Mouse (Mus musculus): ENCODE measurements around the gene Ipo9. TPM values are rescaled to one million over a fixed set of nuclear protein-coding genes. Genes with fewer than 3 reads are reported as not detected.
"Not testable (repeated sequence)": the region's sequence is repeated elsewhere in the genome, so short reads cannot be mapped to it uniquely, and the experiment has no call there.

Ipo9 gene
- polyA plus RNA-seq, 1 experiment from 2014 or later, result 70.5 TPM

DNA sequence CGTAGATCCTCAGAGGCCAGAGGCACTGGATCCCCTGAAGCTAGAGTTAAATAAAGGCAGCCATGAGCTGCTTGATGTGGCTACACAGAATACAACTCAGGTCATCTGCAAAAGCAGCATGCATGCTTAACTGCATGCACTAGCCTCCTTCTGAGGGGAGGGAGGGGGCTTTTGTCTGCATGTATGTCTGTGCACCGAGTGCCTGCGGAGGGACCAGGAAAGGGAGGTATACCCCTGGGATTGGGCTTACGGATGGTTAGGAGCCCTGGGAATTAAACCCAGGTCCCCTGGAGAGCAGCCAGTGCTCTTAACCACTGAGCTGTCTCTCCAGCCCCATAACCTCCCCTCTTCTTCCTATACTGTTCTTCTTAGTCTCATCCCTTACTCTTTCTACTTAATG lies 18.2 kb downstream of the Ipo9 start:
- 89% methylated on average over 4 of the region's 4 CpGs for WGBS
- Histone ChIP-seq H3K27ac (ENCODE audit: low read length) (no peak overlapping the region), H3K27me3 (replicated peaks; ENCODE audit: control insufficient read depth, insufficient read depth, low read length) (no peaks in the 10 kb centered on the region), H3K4me3 (ENCODE audit: low read length) (no peak overlapping the region), H3K9me3 (ENCODE audit: control insufficient read depth, low read length) (no peaks in the 10 kb centered on the region), H3K36me3 (ENCODE audit: control insufficient read depth, insufficient read depth, low read length) (peaks cover 15% of the 10 kb centered on the region; the same call in 1 of the 2 replicates), H3K4me1 (ENCODE audit: control insufficient read depth, insufficient read depth, low read length) (no peaks in the 10 kb centered on the region), H3K4me2 (ENCODE audit: low read depth, low read length) (no peak overlapping the region), H3K9ac (ENCODE audit: low read depth, low read length) (no peak overlapping the region)
- ATAC-seq, result no peak

DNA sequence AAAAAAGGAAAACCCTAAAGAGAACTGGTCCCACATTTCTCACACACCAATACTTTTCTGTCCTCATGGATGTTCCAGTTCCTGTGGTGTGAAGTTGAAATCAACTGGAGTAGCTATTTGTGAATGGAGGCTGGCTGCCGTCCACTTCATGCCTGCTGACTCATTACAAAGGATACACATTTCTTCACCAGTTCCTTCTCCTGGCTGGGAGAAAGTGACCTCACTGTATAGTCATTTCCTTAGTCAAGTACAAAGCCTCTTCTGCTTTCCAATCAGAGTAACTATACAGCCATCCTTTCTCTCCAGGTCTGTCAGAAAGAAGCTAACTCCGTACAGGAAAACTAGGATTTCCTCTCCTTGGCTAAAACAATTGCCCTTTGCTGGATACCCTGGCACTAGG lies 19.3 kb downstream of the Ipo9 start:
- H3K9ac ChIP-seq (ENCODE audit: low read depth, low read length), result no peak overlapping the region
- H3K4me1 ChIP-seq (ENCODE audit: control insufficient read depth, insufficient read depth, low read length), result no peaks in the 10 kb centered on the region
- ATAC-seq, result peak; percentile 67
- peaks cover 13% of the 10 kb centered on the region for H3K36me3 ChIP-seq (ENCODE audit: control insufficient read depth, insufficient read depth, low read length)
- no peak overlapping the region for H3K4me3 ChIP-seq (ENCODE audit: low read length)
- no peaks in the 10 kb centered on the region for H3K9me3 ChIP-seq (ENCODE audit: control insufficient read depth, low read length)
- no peaks in the 10 kb centered on the region for H3K27me3 ChIP-seq (replicated peaks; ENCODE audit: control insufficient read depth, insufficient read depth, low read length)
- H3K4me2 ChIP-seq (ENCODE audit: low read depth, low read length), result no peak overlapping the region
- no peak overlapping the region for H3K27ac ChIP-seq (ENCODE audit: low read length)
- WGBS, result 64% methylated on average over 2 of the region's 2 CpGs

DNA sequence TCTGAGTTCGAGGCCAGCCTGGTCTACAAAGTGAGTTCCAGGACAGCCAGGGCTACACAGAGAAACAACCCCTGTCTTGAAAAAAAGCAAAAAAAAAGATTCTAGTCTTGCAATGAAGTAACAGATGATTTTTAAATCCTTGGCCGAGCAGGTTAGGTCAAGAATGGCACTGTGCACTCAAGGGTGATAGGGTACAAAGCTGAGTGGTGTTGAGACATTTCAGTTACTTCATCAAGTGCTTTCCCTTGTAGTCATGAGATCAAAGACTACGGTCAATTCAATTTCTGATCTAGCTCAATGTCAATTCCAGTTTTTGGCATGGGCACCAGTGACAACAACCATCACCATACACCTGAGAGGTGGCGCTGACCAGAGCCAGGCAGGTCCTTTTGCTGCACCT lies 21.3 kb downstream of the Ipo9 start:
- no peak overlapping the region for H3K9ac ChIP-seq (ENCODE audit: low read depth, low read length)
- H3K27me3 ChIP-seq (replicated peaks; ENCODE audit: control insufficient read depth, insufficient read depth, low read length), result no peaks in the 10 kb centered on the region
- no peak overlapping the region for H3K4me3 ChIP-seq (ENCODE audit: low read length)
- no peak overlapping the region for H3K27ac ChIP-seq (ENCODE audit: low read length)
- H3K4me2 ChIP-seq (ENCODE audit: low read depth, low read length), result no peak overlapping the region
- H3K4me1 ChIP-seq (ENCODE audit: control insufficient read depth, insufficient read depth, low read length), result no peaks in the 10 kb centered on the region
- peaks cover 11% of the 10 kb centered on the region for H3K36me3 ChIP-seq (ENCODE audit: control insufficient read depth, insufficient read depth, low read length)
- WGBS, result 97% methylated on average over 4 of the region's 4 CpGs
- no peak for ATAC-seq
- no peaks in the 10 kb centered on the region for H3K9me3 ChIP-seq (ENCODE audit: control insufficient read depth, low read length)

DNA sequence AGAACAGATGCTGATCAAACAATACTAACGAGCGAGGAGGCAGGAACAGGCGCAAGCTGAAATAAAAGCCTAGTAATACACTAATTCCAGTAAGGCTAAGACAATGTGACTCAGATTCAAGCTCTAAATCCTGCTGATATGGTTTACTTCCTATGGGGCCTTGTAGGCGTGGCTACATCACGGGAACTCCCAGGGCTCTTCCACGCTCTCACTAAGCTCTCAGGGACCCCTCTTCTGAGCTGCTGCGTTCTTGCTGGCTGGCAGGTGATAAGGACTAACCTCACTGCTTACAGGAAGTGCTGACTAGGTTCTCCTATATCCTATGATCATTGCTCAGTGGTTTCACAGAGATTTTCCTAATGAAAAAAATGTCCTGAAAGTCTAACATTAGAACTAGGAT lies 24.9 kb downstream of the Ipo9 start:
- WGBS, result 76% methylated on average over 7 of the region's 7 CpGs
- H3K9ac ChIP-seq (ENCODE audit: low read depth, low read length), result no peak overlapping the region
- no peaks in the 10 kb centered on the region for H3K27me3 ChIP-seq (replicated peaks; ENCODE audit: control insufficient read depth, insufficient read depth, low read length)
- H3K9me3 ChIP-seq (ENCODE audit: control insufficient read depth, low read length), result no peaks in the 10 kb centered on the region
- peaks cover 15% of the 10 kb centered on the region for H3K36me3 ChIP-seq (ENCODE audit: control insufficient read depth, insufficient read depth, low read length)
- no peak for ATAC-seq
- H3K4me2 ChIP-seq (ENCODE audit: low read depth, low read length), result no peak overlapping the region
- H3K4me3 ChIP-seq (ENCODE audit: low read length), result no peak overlapping the region
- H3K4me1 ChIP-seq (ENCODE audit: control insufficient read depth, insufficient read depth, low read length), result no peaks in the 10 kb centered on the region
- no peak overlapping the region for H3K27ac ChIP-seq (ENCODE audit: low read length)

DNA sequence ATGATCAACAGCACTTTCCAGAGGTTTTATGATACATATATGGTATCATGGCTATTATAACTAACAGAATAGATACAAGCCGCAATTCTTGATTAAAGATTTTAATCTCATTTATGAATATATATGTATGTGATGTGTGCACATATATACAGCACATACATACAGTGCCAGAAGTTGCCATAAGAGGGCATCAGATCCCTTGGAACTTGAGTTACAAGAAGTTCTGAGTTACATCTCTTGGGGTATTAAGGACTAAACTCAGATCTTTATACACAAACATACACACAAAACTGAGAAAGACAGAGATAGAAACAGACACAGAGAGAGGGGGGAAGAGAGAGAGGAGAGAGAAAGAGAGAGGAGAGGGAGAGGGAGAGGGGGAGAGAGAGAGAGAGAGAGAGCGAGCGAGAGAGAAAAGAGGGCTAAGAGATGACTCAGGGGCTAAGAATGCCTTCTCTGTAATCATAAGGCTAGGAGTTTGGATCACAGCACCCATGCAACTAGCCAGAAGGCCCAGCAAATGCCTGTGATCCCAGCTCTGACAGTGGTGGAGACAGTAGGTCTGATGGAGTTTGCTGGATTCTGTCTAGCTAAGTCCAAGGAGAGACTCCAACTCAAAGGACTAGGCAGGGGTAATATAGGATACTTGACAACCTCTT lies 28.7 kb downstream of the Ipo9 start:
- H3K36me3 ChIP-seq (ENCODE audit: control insufficient read depth, insufficient read depth, low read length), result peaks cover 11% of the 10 kb centered on the region
- H3K4me2 ChIP-seq (ENCODE audit: low read depth, low read length), result no peak overlapping the region
- no peaks in the 10 kb centered on the region for H3K9me3 ChIP-seq (ENCODE audit: control insufficient read depth, low read length)
- no peak overlapping the region for H3K27ac ChIP-seq (ENCODE audit: low read length)
- no peak overlapping the region for H3K4me3 ChIP-seq (ENCODE audit: low read length)
- no peaks in the 10 kb centered on the region for H3K4me1 ChIP-seq (ENCODE audit: control insufficient read depth, insufficient read depth, low read length)
- no peaks in the 10 kb centered on the region for H3K27me3 ChIP-seq (replicated peaks; ENCODE audit: control insufficient read depth, insufficient read depth, low read length)
- H3K9ac ChIP-seq (ENCODE audit: low read depth, low read length), result no peak overlapping the region
- WGBS, result 97% methylated on average over 3 of the region's 3 CpGs
- ATAC-seq, result no peak

DNA sequence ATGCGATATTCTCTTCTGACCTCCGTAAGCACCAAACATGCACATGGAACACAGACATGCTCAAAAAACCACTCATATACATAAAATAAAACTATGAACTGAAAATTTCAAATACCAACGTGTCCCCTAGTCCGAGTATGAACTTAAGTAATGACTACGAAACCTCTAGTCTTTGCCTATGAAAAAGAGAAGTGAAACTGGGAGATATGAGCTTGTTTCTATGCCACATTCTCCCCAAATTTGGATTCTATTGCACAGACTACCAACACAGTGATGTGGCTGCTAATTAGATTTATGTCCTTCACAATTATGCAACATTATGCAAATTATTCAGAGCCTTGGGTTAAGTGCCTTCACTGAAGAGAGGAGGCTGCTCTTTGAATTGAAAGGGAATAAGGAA lies 30.8 kb downstream of the Ipo9 start:
- Histone ChIP-seq H3K9ac (ENCODE audit: low read depth, low read length) (no peak overlapping the region), H3K9me3 (ENCODE audit: control insufficient read depth, low read length) (no peaks in the 10 kb centered on the region), H3K4me2 (ENCODE audit: low read depth, low read length) (no peak overlapping the region), H3K4me1 (ENCODE audit: control insufficient read depth, insufficient read depth, low read length) (no peaks in the 10 kb centered on the region), H3K27ac (ENCODE audit: low read length) (no peak overlapping the region), H3K4me3 (ENCODE audit: low read length) (no peak overlapping the region), H3K27me3 (replicated peaks; ENCODE audit: control insufficient read depth, insufficient read depth, low read length) (no peaks in the 10 kb centered on the region), H3K36me3 (ENCODE audit: control insufficient read depth, insufficient read depth, low read length) (peaks cover 16% of the 10 kb centered on the region)
- 95% methylated on average over 5 of the region's 5 CpGs for WGBS
- no peak for ATAC-seq

DNA sequence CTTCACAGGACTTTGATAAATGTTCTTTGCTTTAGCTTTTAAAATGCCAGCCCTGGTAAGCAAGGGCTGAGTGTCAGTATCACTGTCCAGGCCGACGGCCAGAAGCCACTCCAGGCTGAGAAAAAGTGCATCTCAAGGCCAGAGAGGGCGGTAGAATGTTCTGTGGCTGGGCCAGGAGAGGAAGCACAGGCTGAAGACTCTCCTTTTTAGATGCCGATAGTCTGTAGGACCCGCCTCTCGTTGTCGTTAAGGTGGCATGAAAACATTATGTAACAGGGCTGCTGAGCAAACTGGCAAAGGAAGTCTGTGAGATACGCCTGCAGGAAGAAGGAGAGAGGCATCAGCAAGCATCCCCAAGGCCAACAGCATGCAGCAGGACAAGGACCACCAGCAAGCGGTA lies 45.1 kb downstream of the Ipo9 start:
- Histone ChIP-seq H3K4me1 (ENCODE audit: control insufficient read depth, insufficient read depth, low read length) (no peaks in the 10 kb centered on the region), H3K9me3 (ENCODE audit: control insufficient read depth, low read length) (no peaks in the 10 kb centered on the region), H3K4me3 (ENCODE audit: low read length) (no peak overlapping the region), H3K27ac (ENCODE audit: low read length) (no peak overlapping the region), H3K36me3 (ENCODE audit: control insufficient read depth, insufficient read depth, low read length) (peaks cover 33% of the 10 kb centered on the region; the same call in 1 of the 2 replicates), H3K9ac (ENCODE audit: low read depth, low read length) (no peak overlapping the region), H3K4me2 (ENCODE audit: low read depth, low read length) (no peak overlapping the region), H3K27me3 (replicated peaks; ENCODE audit: control insufficient read depth, insufficient read depth, low read length) (no peaks in the 10 kb centered on the region)
- no peak for ATAC-seq
- WGBS, result 88% methylated on average over 9 of the region's 9 CpGs

DNA sequence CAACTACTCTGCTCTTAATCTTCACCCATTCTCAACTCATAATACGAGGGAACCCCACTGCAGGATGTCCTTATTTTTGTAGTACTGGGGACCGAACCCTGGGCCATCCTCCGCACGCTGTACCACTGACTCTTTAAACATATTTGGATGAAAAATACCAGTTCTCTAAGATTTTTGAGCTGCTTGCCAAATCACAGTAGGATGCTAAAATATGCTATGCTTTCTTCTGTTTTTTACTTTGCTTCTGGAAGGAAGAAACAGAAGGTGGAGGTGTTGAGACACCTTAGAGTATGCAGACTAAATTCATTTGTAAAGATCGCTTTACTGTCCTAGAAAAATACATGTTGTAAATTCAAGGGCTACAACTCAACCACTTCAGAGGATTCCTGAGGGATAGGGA lies 46.1 kb downstream of the Ipo9 start:
- peaks cover 28% of the 10 kb centered on the region; the same call in 1 of the 2 replicates for H3K36me3 ChIP-seq (ENCODE audit: control insufficient read depth, insufficient read depth, low read length)
- H3K27ac ChIP-seq (ENCODE audit: low read length), result no peak overlapping the region
- no peak overlapping the region for H3K9ac ChIP-seq (ENCODE audit: low read depth, low read length)
- 96% methylated on average over 5 of the region's 5 CpGs for WGBS
- H3K9me3 ChIP-seq (ENCODE audit: control insufficient read depth, low read length), result no peaks in the 10 kb centered on the region
- no peak overlapping the region for H3K4me2 ChIP-seq (ENCODE audit: low read depth, low read length)
- no peaks in the 10 kb centered on the region for H3K27me3 ChIP-seq (replicated peaks; ENCODE audit: control insufficient read depth, insufficient read depth, low read length)
- H3K4me3 ChIP-seq (ENCODE audit: low read length), result no peak overlapping the region
- H3K4me1 ChIP-seq (ENCODE audit: control insufficient read depth, insufficient read depth, low read length), result no peaks in the 10 kb centered on the region
- no peak for ATAC-seq

DNA sequence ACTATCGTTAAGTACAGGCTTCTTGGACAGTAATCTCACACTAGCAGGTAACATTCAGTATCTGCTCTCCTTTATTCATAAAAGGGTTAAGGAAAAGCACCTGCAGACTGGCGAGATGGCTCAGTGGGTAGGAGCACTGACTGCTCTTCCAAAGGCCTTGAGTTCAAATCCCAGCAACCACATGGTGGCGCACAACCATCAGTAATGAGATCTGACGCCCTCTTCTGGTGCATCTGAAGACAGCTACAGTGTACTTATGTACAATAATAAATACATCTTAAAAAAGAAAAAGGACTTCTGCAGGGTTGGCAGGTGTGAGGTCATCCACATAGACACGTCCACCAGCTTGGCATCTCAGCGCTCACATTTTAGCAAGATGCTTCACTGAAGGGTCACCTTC lies 48.7 kb downstream of the Ipo9 start:
- WGBS, result 62% methylated on average over 6 of the region's 6 CpGs
- not testable (repeated sequence) for ATAC-seq

More for the DNA sequence above, 48.7 kb downstream of the Ipo9 start:
- H3K9me3 ChIP-seq (ENCODE audit: control insufficient read depth, low read length); H3K27ac ChIP-seq (ENCODE audit: low read length); H3K4me2 ChIP-seq (ENCODE audit: low read depth, low read length); H3K9ac ChIP-seq (ENCODE audit: low read depth, low read length); H3K4me3 ChIP-seq (ENCODE audit: low read length); H3K4me1 ChIP-seq (ENCODE audit: control insufficient read depth, insufficient read depth, low read length); H3K27me3 ChIP-seq (replicated peaks; ENCODE audit: control insufficient read depth, insufficient read depth, low read length): not testable (repeated sequence)
- H3K36me3 ChIP-seq (ENCODE audit: control insufficient read depth, insufficient read depth, low read length), result peaks cover 20% of the 10 kb centered on the region; the same call in 1 of the 2 replicates
